Mouse (Mus musculus): ENCODE results near the gene Qrich1. TPM values are rescaled to one million over a fixed set of nuclear protein-coding genes. Genes with fewer than 3 reads are reported as not detected.

Gene Qrich1
- polyA plus RNA-seq, 1 experiment from 2014 or later: 165 TPM

- WGBS: 72% methylated on average over 17 of the region's 17 CpGs
- no peak overlapping the region for H3K27ac ChIP-seq (replicated peaks; ENCODE audit: low read depth, low read length)
- H3K4me2 ChIP-seq (ENCODE audit: low read depth, low read length): peak overlapping the region; percentile 97; the same call in 1 of the 2 replicates
- H3K9ac ChIP-seq (replicated peaks; ENCODE audit: low read length): no peak overlapping the region; the same call in 1 of the 2 replicates
- DNase-seq (ENCODE audit: low spot score) (no peak), ATAC-seq (replicated peaks; ENCODE audit: insufficient number of reproducible peaks, low FRiP score, low TSS enrichment, low read depth) (no peak)
- peak overlapping the region; percentile 72; the same call in 1 of the 2 replicates for H3K4me3 ChIP-seq (ENCODE audit: low read depth, low read length)
- H3K4me1 ChIP-seq (ENCODE audit: control insufficient read depth, insufficient read depth, low read length): peaks cover 10% of the 10 kb centered on the region
- peaks cover 17% of the 10 kb centered on the region for H3K36me3 ChIP-seq (replicated peaks; ENCODE audit: control insufficient read depth, insufficient read depth, low read depth, low read length)
- no peaks in the 10 kb centered on the region for H3K27me3 ChIP-seq (ENCODE audit: control insufficient read depth, insufficient read depth, low read length)
- no peaks in the 10 kb centered on the region for H3K9me3 ChIP-seq (replicated peaks; ENCODE audit: control insufficient read depth, low read length)
These were observed 51.9 kb downstream of the Qrich1 start for GRCm38 (mm10) chr9:108568511-108568921.

- Histone ChIP-seq H3K9ac (replicated peaks; ENCODE audit: low read length) (peak within 1 kb of the TSS; percentile 63), H3K27me3 (ENCODE audit: control insufficient read depth, insufficient read depth, low read length) (no peaks in the 10 kb centered on the region)
These were observed 53.0 kb downstream of the Qrich1 start, which contains the start of gene Dalrd3 for GRCm38 (mm10) chr9:108569381-108570206. TSS of gene Dalrd3 (plus strand) at chr9:108569886.

GRCm38 (mm10) chr9:108570207-108570896, 53.7 kb downstream of the Qrich1 start:
- peak overlapping the region; percentile 63 for H3K9ac ChIP-seq (replicated peaks; ENCODE audit: low read length)
- DNase-seq (ENCODE audit: low spot score) (peak; percentile 86), ATAC-seq (replicated peaks; ENCODE audit: insufficient number of reproducible peaks, low FRiP score, low TSS enrichment, low read depth) (peak; percentile 4; the same call in 1 of the 2 replicates)
- under 1% methylated on average over 40 of the region's 40 CpGs for WGBS
- peak overlapping the region; percentile 41 for H3K27ac ChIP-seq (replicated peaks; ENCODE audit: low read depth, low read length)
- peak overlapping the region; percentile 97 for H3K4me2 ChIP-seq (ENCODE audit: low read depth, low read length)
- H3K4me3 ChIP-seq (ENCODE audit: low read depth, low read length): peak overlapping the region; percentile 40
- peaks cover 16% of the 10 kb centered on the region for H3K4me1 ChIP-seq (ENCODE audit: control insufficient read depth, insufficient read depth, low read length)
- no peaks in the 10 kb centered on the region for H3K27me3 ChIP-seq (ENCODE audit: control insufficient read depth, insufficient read depth, low read length)
- H3K36me3 ChIP-seq (replicated peaks; ENCODE audit: control insufficient read depth, insufficient read depth, low read depth, low read length): peaks cover 21% of the 10 kb centered on the region
- H3K9me3 ChIP-seq (replicated peaks; ENCODE audit: control insufficient read depth, low read length): no peaks in the 10 kb centered on the region

More at GRCm38 (mm10) chr9:108569381-108570206, 53.0 kb downstream of the Qrich1 start, which contains the start of gene Dalrd3:
- Histone ChIP-seq H3K27ac (replicated peaks; ENCODE audit: low read depth, low read length) (peak within 1 kb of the TSS; percentile 41), H3K36me3 (replicated peaks; ENCODE audit: control insufficient read depth, insufficient read depth, low read depth, low read length) (peaks cover 21% of the 10 kb centered on the region), H3K4me1 (ENCODE audit: control insufficient read depth, insufficient read depth, low read length) (peaks cover 12% of the 10 kb centered on the region), H3K9me3 (replicated peaks; ENCODE audit: control insufficient read depth, low read length) (no peaks in the 10 kb centered on the region), H3K4me2 (ENCODE audit: low read depth, low read length) (peak within 1 kb of the TSS; percentile 97), H3K4me3 (ENCODE audit: low read depth, low read length) (peak within 1 kb of the TSS; percentile 40)
- DNase-seq (ENCODE audit: low spot score): peak; percentile 97
- ATAC-seq (replicated peaks; ENCODE audit: insufficient number of reproducible peaks, low FRiP score, low TSS enrichment, low read depth): peak; percentile 65
- WGBS: 6% methylated on average over 42 of the region's 42 CpGs

GRCm38 (mm10) chr9:108571401-108571973, 54.9 kb downstream of the Qrich1 start:
- H3K27me3 ChIP-seq (ENCODE audit: control insufficient read depth, insufficient read depth, low read length): no peaks in the 10 kb centered on the region
- no peak for DNase-seq (ENCODE audit: low spot score)
- peaks cover 14% of the 10 kb centered on the region for H3K4me1 ChIP-seq (ENCODE audit: control insufficient read depth, insufficient read depth, low read length)
- H3K9me3 ChIP-seq (replicated peaks; ENCODE audit: control insufficient read depth, low read length): no peaks in the 10 kb centered on the region
- no peak overlapping the region for H3K4me2 ChIP-seq (ENCODE audit: low read depth, low read length)
- 93% methylated on average over 16 of the region's 16 CpGs for WGBS
- no peak overlapping the region for H3K4me3 ChIP-seq (ENCODE audit: low read depth, low read length)
- no peak for ATAC-seq (replicated peaks; ENCODE audit: insufficient number of reproducible peaks, low FRiP score, low TSS enrichment, low read depth)
- H3K36me3 ChIP-seq (replicated peaks; ENCODE audit: control insufficient read depth, insufficient read depth, low read depth, low read length): peaks cover 23% of the 10 kb centered on the region
- no peak overlapping the region for H3K9ac ChIP-seq (replicated peaks; ENCODE audit: low read length)
- H3K27ac ChIP-seq (replicated peaks; ENCODE audit: low read depth, low read length): no peak overlapping the region

GRCm38 (mm10) chr9:108572321-108572720, 55.7 kb downstream of the Qrich1 start:
- WGBS: 90% methylated on average over 10 of the region's 10 CpGs

GRCm38 (mm10) chr9:108573774-108574690, 57.4 kb downstream of the Qrich1 start:
- WGBS: 55% methylated on average over 24 of the region's 26 CpGs
- peak; percentile 80 for DNase-seq (ENCODE audit: low spot score)
- H3K36me3 ChIP-seq (replicated peaks; ENCODE audit: control insufficient read depth, insufficient read depth, low read depth, low read length): peaks cover 23% of the 10 kb centered on the region
- no peak for ATAC-seq (replicated peaks; ENCODE audit: insufficient number of reproducible peaks, low FRiP score, low TSS enrichment, low read depth)
- no peak overlapping the region for H3K9ac ChIP-seq (replicated peaks; ENCODE audit: low read length)
- no peak overlapping the region for H3K27ac ChIP-seq (replicated peaks; ENCODE audit: low read depth, low read length)
- peaks cover 9% of the 10 kb centered on the region for H3K4me1 ChIP-seq (ENCODE audit: control insufficient read depth, insufficient read depth, low read length)
- no peaks in the 10 kb centered on the region for H3K27me3 ChIP-seq (ENCODE audit: control insufficient read depth, insufficient read depth, low read length)
- no peaks in the 10 kb centered on the region for H3K9me3 ChIP-seq (replicated peaks; ENCODE audit: control insufficient read depth, low read length)
- H3K4me2 ChIP-seq (ENCODE audit: low read depth, low read length): no peak overlapping the region
- 0 out of 2 replicates have a peak overlapping the region, but pooled peaks have one; percentile 5 for H3K4me3 ChIP-seq (ENCODE audit: low read depth, low read length)

More at GRCm38 (mm10) chr9:108572321-108572720, 55.7 kb downstream of the Qrich1 start:
- Histone ChIP-seq H3K4me2 (ENCODE audit: low read depth, low read length) (no peak overlapping the region), H3K27ac (replicated peaks; ENCODE audit: low read depth, low read length) (no peak overlapping the region), H3K4me3 (ENCODE audit: low read depth, low read length) (no peak overlapping the region), H3K27me3 (ENCODE audit: control insufficient read depth, insufficient read depth, low read length) (no peaks in the 10 kb centered on the region), H3K9ac (replicated peaks; ENCODE audit: low read length) (no peak overlapping the region), H3K4me1 (ENCODE audit: control insufficient read depth, insufficient read depth, low read length) (peaks cover 14% of the 10 kb centered on the region), H3K9me3 (replicated peaks; ENCODE audit: control insufficient read depth, low read length) (no peaks in the 10 kb centered on the region), H3K36me3 (replicated peaks; ENCODE audit: control insufficient read depth, insufficient read depth, low read depth, low read length) (peaks cover 23% of the 10 kb centered on the region)
- no peak for DNase-seq (ENCODE audit: low spot score)
- no peak for ATAC-seq (replicated peaks; ENCODE audit: insufficient number of reproducible peaks, low FRiP score, low TSS enrichment, low read depth)

GRCm38 (mm10) chr9:108574921-108575320, 58.3 kb downstream of the Qrich1 start:
- H3K4me3 ChIP-seq (ENCODE audit: low read depth, low read length): no peak overlapping the region
- H3K27ac ChIP-seq (replicated peaks; ENCODE audit: low read depth, low read length): no peak overlapping the region
- 95% methylated on average over 12 of the region's 12 CpGs for WGBS
- H3K9me3 ChIP-seq (replicated peaks; ENCODE audit: control insufficient read depth, low read length): no peaks in the 10 kb centered on the region
- ATAC-seq (replicated peaks; ENCODE audit: insufficient number of reproducible peaks, low FRiP score, low TSS enrichment, low read depth) (no peak), DNase-seq (ENCODE audit: low spot score) (no peak)
- no peaks in the 10 kb centered on the region for H3K27me3 ChIP-seq (ENCODE audit: control insufficient read depth, insufficient read depth, low read length)
- H3K4me1 ChIP-seq (ENCODE audit: control insufficient read depth, insufficient read depth, low read length): peaks cover 12% of the 10 kb centered on the region
- no peak overlapping the region for H3K4me2 ChIP-seq (ENCODE audit: low read depth, low read length)
- no peak overlapping the region for H3K9ac ChIP-seq (replicated peaks; ENCODE audit: low read length)
- peaks cover 23% of the 10 kb centered on the region for H3K36me3 ChIP-seq (replicated peaks; ENCODE audit: control insufficient read depth, insufficient read depth, low read depth, low read length)

All from embryonic facial prominence, embryonic 11.5 days (tissue).